Mouse (Mus musculus): Measurements from ENCODE around the gene Ablim1. TPM values are rescaled to one million over a fixed set of nuclear protein-coding genes. Genes with fewer than 3 reads are reported as not detected.
A peak's percentile ranks its signal among the peaks of the same experiment; 100 is the strongest.

Gene Ablim1
- polyA plus RNA-seq, 1 experiment from 2014 or later = 57.3 TPM

DNA sequence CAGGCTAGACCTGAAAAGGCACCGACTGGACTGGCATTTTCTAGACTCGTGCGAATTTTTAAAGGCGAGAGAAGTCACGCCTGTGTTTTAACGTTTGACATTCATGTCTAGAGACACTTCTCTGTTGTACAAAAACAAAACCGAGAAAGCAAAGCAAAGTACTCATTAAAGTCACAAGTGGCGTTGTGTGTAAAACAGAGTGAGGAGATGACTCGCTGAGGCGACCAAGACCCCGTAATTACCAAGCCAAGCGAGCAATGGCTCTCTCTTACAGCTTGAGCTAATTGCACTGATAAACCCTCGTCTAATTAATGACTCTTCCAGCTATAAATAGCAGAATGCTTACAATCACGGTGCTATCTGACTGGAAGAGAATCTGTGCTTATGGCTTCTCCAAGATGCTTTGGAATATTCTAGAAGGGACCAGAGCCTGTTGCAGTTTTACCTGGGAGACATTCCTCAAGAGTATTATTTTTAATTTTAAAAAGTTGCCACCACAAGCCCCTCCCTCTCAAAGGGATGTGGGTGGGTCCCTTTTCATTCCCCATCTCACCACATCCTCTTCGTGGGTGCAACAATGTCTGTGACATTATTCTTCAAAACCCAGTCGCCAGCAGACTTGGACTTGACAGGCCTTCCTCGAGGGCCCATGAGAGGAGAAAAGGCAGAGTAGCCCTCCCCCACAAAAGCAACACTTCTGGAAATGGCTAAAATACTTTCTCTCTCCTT, 232.1 kb downstream of the Ablim1 start:
- Histone ChIP-seq H3K9me3 (ENCODE audit: control insufficient read depth, low read length) (no peaks in the 10 kb centered on the region), H3K27ac (ENCODE audit: low read depth, low read length) (no peak overlapping the region), H3K36me3 (ENCODE audit: control insufficient read depth, insufficient read depth, low read length) (peaks cover 2% of the 10 kb centered on the region; the same call in 1 of the 2 replicates), H3K4me1 (ENCODE audit: control insufficient read depth, insufficient read depth, low read depth, low read length) (peaks cover 12% of the 10 kb centered on the region), H3K27me3 (replicated peaks; ENCODE audit: control insufficient read depth, insufficient read depth, low read length) (no peaks in the 10 kb centered on the region), H3K4me2 (ENCODE audit: low read length) (no peak overlapping the region), H3K9ac (ENCODE audit: low read depth, low read length) (no peak overlapping the region), H3K4me3 (ENCODE audit: low read length) (no peak overlapping the region)
- WGBS = 60% methylated on average over 17 of the region's 17 CpGs
- no peak for ATAC-seq

DNA sequence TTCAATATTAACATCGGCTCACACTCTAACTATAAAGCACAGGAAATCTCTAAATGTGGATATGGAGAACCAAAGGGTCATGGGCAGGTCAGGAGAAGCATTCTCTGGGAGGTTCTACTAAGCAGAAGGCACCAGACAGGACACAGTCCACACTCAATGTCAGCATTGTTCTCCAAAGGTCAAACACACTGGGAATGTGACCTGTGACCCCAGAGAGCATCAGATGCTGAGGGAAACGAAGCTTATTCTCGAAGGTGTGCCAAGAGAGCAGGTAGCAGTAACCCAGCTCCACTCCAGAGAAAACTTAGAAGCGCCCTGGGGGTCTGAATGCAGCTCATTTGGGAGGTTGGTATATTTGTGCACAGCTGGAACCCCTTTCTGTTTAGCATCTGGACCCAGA, 233.2 kb downstream of the Ablim1 start:
- no peaks in the 10 kb centered on the region for H3K9me3 ChIP-seq (ENCODE audit: control insufficient read depth, low read length)
- no peaks in the 10 kb centered on the region for H3K27me3 ChIP-seq (replicated peaks; ENCODE audit: control insufficient read depth, insufficient read depth, low read length)
- H3K9ac ChIP-seq (ENCODE audit: low read depth, low read length) = no peak overlapping the region
- no peak overlapping the region for H3K4me2 ChIP-seq (ENCODE audit: low read length)
- H3K4me1 ChIP-seq (ENCODE audit: control insufficient read depth, insufficient read depth, low read depth, low read length) = peaks cover 13% of the 10 kb centered on the region
- H3K36me3 ChIP-seq (ENCODE audit: control insufficient read depth, insufficient read depth, low read length) = peaks cover 2% of the 10 kb centered on the region; the same call in 1 of the 2 replicates
- no peak overlapping the region for H3K27ac ChIP-seq (ENCODE audit: low read depth, low read length)
- 63% methylated on average over 4 of the region's 4 CpGs for whole genome bisulfite sequencing
- no peak overlapping the region for H3K4me3 ChIP-seq (ENCODE audit: low read length)
- ATAC-seq = no peak

DNA sequence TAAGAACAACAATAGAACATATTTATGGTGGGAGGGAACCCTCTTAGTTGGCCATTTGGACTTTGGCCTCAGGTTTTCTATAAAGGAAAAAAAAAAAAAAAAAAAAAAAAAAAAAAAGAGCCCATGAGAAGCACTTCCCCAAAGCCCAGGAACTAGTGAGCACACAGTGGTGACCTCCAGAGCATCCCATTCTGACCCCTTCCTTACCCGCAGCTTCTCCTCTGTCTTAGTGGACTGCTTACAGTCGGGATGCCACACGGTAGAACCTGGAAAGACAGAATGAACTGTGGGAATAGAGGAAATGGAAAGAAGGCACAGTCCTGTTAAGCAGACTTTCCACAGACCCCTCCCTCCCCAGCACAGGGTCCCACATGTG, 235.1 kb downstream of the Ablim1 start:
- H3K27ac ChIP-seq (ENCODE audit: low read depth, low read length) = no peak overlapping the region
- H3K4me2 ChIP-seq (ENCODE audit: low read length) = no peak overlapping the region
- H3K4me1 ChIP-seq (ENCODE audit: control insufficient read depth, insufficient read depth, low read depth, low read length) = peaks cover 13% of the 10 kb centered on the region
- no peak overlapping the region for H3K9ac ChIP-seq (ENCODE audit: low read depth, low read length)
- WGBS = 83% methylated on average over 3 of the region's 3 CpGs
- H3K9me3 ChIP-seq (ENCODE audit: control insufficient read depth, low read length) = no peaks in the 10 kb centered on the region
- no peak overlapping the region for H3K4me3 ChIP-seq (ENCODE audit: low read length)
- peaks cover 2% of the 10 kb centered on the region; the same call in 1 of the 2 replicates for H3K36me3 ChIP-seq (ENCODE audit: control insufficient read depth, insufficient read depth, low read length)
- H3K27me3 ChIP-seq (replicated peaks; ENCODE audit: control insufficient read depth, insufficient read depth, low read length) = no peaks in the 10 kb centered on the region
- ATAC-seq = no peak

DNA sequence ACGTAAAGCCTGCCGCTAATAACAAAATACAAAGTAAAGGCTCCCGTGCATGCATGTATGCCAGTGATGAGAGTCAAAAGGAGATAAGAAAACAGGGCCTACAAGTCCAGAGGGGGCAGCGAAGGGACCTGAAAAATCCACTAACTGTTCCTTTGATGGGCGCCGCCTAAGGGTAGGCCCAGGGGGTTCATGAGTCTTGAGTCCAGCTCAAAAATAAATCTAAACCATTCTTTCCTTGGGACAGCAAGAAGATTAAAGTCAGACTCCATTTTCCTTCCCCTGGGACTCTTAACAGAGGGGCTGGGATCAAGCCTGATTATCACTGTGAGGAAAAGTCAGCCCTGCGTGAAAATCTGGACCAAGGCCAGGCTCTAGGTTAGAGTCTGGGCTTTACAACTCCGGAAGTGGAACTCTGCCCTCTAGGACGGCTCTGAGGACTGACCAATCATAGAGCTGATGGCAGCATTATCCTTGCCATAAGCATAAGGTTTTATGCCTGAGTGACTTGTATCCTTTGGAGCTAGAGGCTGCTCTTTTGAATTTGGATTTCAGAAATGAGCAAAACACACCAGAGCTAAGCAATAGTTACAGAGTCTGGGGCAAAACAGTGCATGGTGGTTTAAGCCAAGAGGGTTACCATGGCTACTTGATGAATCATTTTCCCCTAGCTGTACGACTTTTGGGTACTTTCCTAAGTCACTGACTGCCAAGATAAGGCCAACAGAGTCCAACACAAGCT, 235.7 kb downstream of the Ablim1 start:
- H3K4me2 ChIP-seq (ENCODE audit: low read length) = no peak overlapping the region
- WGBS = 43% methylated on average over 10 of the region's 10 CpGs
- peak; percentile 75 for ATAC-seq
- H3K36me3 ChIP-seq (ENCODE audit: control insufficient read depth, insufficient read depth, low read length) = peaks cover 2% of the 10 kb centered on the region; the same call in 1 of the 2 replicates
- H3K9ac ChIP-seq (ENCODE audit: low read depth, low read length) = no peak overlapping the region
- H3K4me1 ChIP-seq (ENCODE audit: control insufficient read depth, insufficient read depth, low read depth, low read length) = peaks cover 13% of the 10 kb centered on the region
- no peaks in the 10 kb centered on the region for H3K27me3 ChIP-seq (replicated peaks; ENCODE audit: control insufficient read depth, insufficient read depth, low read length)
- H3K9me3 ChIP-seq (ENCODE audit: control insufficient read depth, low read length) = no peaks in the 10 kb centered on the region
- H3K27ac ChIP-seq (ENCODE audit: low read depth, low read length) = peak overlapping the region; percentile 53
- H3K4me3 ChIP-seq (ENCODE audit: low read length) = no peak overlapping the region

- Histone ChIP-seq H3K4me2 (ENCODE audit: low read length) (no peak overlapping the region), H3K4me3 (ENCODE audit: low read length) (no peak overlapping the region), H3K9ac (ENCODE audit: low read depth, low read length) (no peak overlapping the region; the same call in 1 of the 2 replicates), H3K9me3 (ENCODE audit: control insufficient read depth, low read length) (no peaks in the 10 kb centered on the region), H3K4me1 (ENCODE audit: control insufficient read depth, insufficient read depth, low read depth, low read length) (peaks cover 13% of the 10 kb centered on the region), H3K36me3 (ENCODE audit: control insufficient read depth, insufficient read depth, low read length) (no peaks in the 10 kb centered on the region; the same call in 1 of the 2 replicates), H3K27me3 (replicated peaks; ENCODE audit: control insufficient read depth, insufficient read depth, low read length) (no peaks in the 10 kb centered on the region), H3K27ac (ENCODE audit: low read depth, low read length) (peak overlapping the region; percentile 53)
- peak; percentile 53; the same call in 1 of the 2 replicates for ATAC-seq
- 24% methylated on average over 13 of the region's 13 CpGs for WGBS
These were observed 236.7 kb downstream of the Ablim1 start for GRCm38 (mm10) chr19:57077826-57078699.

GRCm38 (mm10) chr19:57073450-57073849, 241.3 kb downstream of the Ablim1 start:
- no peaks in the 10 kb centered on the region for H3K36me3 ChIP-seq (ENCODE audit: control insufficient read depth, insufficient read depth, low read length)

DNA sequence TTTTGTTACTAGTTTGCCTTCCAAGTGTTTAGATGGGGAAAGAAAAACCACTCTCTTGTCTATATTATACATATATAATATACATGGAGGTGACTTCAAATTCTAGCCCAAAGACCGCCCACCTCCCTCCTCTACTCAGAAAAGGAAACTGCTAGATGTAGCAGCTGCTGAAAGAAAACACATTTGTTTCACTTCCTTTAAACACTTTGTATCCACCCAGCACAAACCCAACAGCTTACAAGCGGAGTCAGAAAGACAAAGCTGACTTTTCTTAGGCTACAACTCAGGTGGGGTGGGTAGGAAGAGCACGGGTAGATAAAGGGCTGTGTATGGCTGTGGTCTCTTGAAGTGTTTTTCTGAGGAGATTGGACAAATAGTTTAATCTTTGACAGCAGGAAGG, 242.0 kb downstream of the Ablim1 start:
- Histone ChIP-seq H3K4me3 (ENCODE audit: low read length) (no peak overlapping the region), H3K27me3 (replicated peaks; ENCODE audit: control insufficient read depth, insufficient read depth, low read length) (no peaks in the 10 kb centered on the region), H3K9ac (ENCODE audit: low read depth, low read length) (no peak overlapping the region), H3K4me1 (ENCODE audit: control insufficient read depth, insufficient read depth, low read depth, low read length) (peaks cover 2% of the 10 kb centered on the region), H3K27ac (ENCODE audit: low read depth, low read length) (no peak overlapping the region), H3K36me3 (ENCODE audit: control insufficient read depth, insufficient read depth, low read length) (no peaks in the 10 kb centered on the region), H3K9me3 (ENCODE audit: control insufficient read depth, low read length) (no peaks in the 10 kb centered on the region), H3K4me2 (ENCODE audit: low read length) (no peak overlapping the region)
- no peak for ATAC-seq
- 73% methylated on average over 3 of the region's 3 CpGs for WGBS

More at GRCm38 (mm10) chr19:57073450-57073849, 241.3 kb downstream of the Ablim1 start:
- ATAC-seq = no peak
- no peak overlapping the region for H3K4me3 ChIP-seq (ENCODE audit: low read length)
- no peaks in the 10 kb centered on the region for H3K9me3 ChIP-seq (ENCODE audit: control insufficient read depth, low read length)
- H3K4me1 ChIP-seq (ENCODE audit: control insufficient read depth, insufficient read depth, low read depth, low read length) = peaks cover 8% of the 10 kb centered on the region
- H3K4me2 ChIP-seq (ENCODE audit: low read length) = no peak overlapping the region
- no peak overlapping the region for H3K27ac ChIP-seq (ENCODE audit: low read depth, low read length)
- H3K27me3 ChIP-seq (replicated peaks; ENCODE audit: control insufficient read depth, insufficient read depth, low read length) = no peaks in the 10 kb centered on the region
- 90% methylated on average over 4 of the region's 4 CpGs for WGBS
- H3K9ac ChIP-seq (ENCODE audit: low read depth, low read length) = no peak overlapping the region

- H3K4me2 ChIP-seq (ENCODE audit: low read length) = no peak overlapping the region
- H3K9ac ChIP-seq (ENCODE audit: low read depth, low read length) = no peak overlapping the region
- 90% methylated on average over 9 of the region's 9 CpGs for WGBS
- no peaks in the 10 kb centered on the region for H3K9me3 ChIP-seq (ENCODE audit: control insufficient read depth, low read length)
- no peaks in the 10 kb centered on the region for H3K4me1 ChIP-seq (ENCODE audit: control insufficient read depth, insufficient read depth, low read depth, low read length)
- H3K4me3 ChIP-seq (ENCODE audit: low read length) = no peak overlapping the region
- no peaks in the 10 kb centered on the region for H3K36me3 ChIP-seq (ENCODE audit: control insufficient read depth, insufficient read depth, low read length)
- ATAC-seq = no peak
- H3K27me3 ChIP-seq (replicated peaks; ENCODE audit: control insufficient read depth, insufficient read depth, low read length) = no peaks in the 10 kb centered on the region
- no peak overlapping the region for H3K27ac ChIP-seq (ENCODE audit: low read depth, low read length)
These were observed 247.6 kb downstream of the Ablim1 start for GRCm38 (mm10) chr19:57067108-57067613.
